Mouse (Mus musculus): Measurements from ENCODE around the gene Rnaseh2c. TPM values are rescaled to one million over a fixed set of nuclear protein-coding genes. Genes with fewer than 3 reads are reported as not detected.

The Rnaseh2c gene
- polyA plus RNA-seq, 1 experiment from 2014 or later = 102 TPM

DNA sequence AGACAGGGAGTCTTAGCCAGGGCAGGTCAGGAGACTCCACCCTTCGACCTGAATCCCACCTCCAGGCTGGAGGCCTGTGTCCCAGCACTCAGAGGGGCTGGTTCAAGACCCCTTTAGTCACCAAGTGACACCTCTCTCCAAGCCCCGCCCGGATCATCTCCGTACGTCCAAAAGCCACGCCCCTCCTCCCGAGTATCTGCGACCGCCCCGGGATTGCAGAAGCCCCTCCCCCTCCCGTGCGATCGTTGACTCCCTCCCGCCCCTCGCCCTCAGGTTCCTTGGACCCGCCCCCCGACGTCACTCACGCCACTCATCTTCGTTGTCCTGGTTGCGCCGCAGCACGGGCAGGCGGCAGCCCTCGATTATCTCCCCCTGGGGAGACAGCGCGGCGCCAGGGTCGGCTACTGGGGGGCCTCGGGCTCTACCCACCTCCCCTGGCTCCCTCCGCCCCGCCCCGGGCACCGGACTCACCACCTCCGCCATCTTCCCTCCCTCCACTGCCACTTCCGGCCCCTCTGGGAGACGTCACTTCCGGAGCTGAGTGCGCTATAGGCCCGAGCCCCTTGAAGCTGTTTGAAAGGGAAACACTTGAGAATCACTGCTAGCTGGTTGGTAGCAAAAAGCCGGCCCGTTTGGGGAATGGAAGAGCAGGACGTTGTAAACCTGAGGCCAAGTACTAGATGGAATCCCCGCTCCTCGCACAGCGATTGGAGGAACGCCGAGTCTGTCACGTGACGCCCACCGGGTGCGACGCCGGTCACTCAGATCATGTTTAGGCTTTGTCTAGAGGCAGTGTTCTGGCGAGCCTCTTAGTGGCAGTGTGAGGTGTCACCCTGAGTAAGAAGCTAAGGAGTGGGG, 8.1 kb downstream of the Rnaseh2c start, which contains the start of gene Kat5:
Gene Kat5, minus strand, starts transcription at position 691 of the 858 bp plus-strand sequence.
- H3K36me3 ChIP-seq = peaks cover 41% of the 10 kb centered on the region
- no peaks in the 10 kb centered on the region for H3K27me3 ChIP-seq (replicated peaks)
- WGBS = under 1% methylated on average over 53 of the region's 55 CpGs
- peak within 1 kb of the TSS; percentile 75 for H3K9ac ChIP-seq
- peaks cover 17% of the 10 kb centered on the region for H3K4me1 ChIP-seq (replicated peaks)
- H3K9me3 ChIP-seq (replicated peaks) = no peaks in the 10 kb centered on the region
- peak within 1 kb of the TSS; percentile 69 for H3K4me3 ChIP-seq
- peak within 1 kb of the TSS; percentile 75 for H3K4me2 ChIP-seq
- H3K27ac ChIP-seq (ENCODE audit: poor library complexity, severe bottlenecking) = peak within 1 kb of the TSS; percentile 94
- peak; percentile 92 for ATAC-seq (ENCODE audit: insufficient number of reproducible peaks, low FRiP score)

DNA sequence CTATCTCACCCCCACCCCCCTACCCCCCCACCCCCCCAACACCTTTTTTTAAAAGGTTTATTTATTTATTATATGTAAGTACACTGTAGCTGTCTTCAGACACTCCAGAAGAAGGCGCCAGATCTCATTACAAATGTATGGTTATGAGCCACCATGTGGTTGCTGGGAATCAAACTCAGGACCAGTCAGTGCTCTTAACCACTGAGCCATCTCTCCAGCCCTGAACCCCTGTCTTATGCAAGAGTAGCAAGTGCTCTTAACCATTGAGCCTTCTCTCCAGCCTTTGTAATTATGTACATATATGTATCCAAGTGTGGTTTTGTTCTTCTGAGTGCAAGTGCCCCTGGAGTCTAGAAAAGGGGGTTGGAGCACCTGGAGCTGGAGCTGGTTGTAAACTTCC, 10.3 kb downstream of the Rnaseh2c start:
- Histone ChIP-seq H3K9ac (no peak overlapping the region), H3K4me2 (no peak overlapping the region), H3K4me1 (replicated peaks) (peaks cover 14% of the 10 kb centered on the region), H3K9me3 (replicated peaks) (no peaks in the 10 kb centered on the region), H3K36me3 (peaks cover 19% of the 10 kb centered on the region), H3K27me3 (replicated peaks) (0 out of 2 replicates have a peak, but pooled peaks cover 3% of the 10 kb centered on the region), H3K27ac (ENCODE audit: poor library complexity, severe bottlenecking) (no peak overlapping the region), H3K4me3 (no peak overlapping the region)
- no peak for ATAC-seq (ENCODE audit: insufficient number of reproducible peaks, low FRiP score)
- WGBS = 73% methylated on average over 1 of the region's 1 CpGs

DNA sequence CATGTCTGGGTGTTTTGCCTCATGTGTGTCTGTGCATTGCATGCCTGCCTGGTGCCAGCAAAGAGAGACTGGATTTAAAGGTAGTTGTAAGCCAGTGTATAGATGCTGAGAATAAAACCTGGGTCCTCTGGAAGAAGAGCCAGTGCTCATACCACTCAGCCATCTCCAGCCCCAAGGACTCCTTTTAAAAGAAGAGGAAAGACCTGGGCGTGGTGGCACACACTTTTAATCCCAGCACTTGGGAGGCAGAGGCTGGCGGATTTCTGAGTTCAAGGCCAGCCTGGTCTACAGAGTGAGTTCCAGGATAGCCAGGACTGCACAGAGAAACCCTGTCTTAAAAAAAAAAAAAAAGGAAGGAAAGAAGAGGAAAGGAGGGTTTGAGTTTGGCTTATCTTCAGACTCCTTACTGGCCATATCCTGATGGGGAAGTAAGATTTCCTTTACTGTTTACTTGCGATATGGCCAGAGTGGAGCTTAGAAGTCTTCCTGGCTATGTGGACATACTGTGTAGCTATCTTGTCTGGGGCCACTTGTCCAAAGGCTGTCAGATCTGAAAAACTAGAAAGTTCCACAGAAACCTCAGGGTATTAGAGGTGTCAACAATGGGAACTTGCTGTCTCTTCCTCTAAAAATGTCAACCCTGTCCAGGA, 11.2 kb downstream of the Rnaseh2c start:
- H3K4me2 ChIP-seq = no peak overlapping the region
- H3K9ac ChIP-seq = no peak overlapping the region
- no peak overlapping the region for H3K4me3 ChIP-seq
- H3K27me3 ChIP-seq (replicated peaks) = 0 out of 2 replicates have a peak, but pooled peaks cover 3% of the 10 kb centered on the region
- H3K4me1 ChIP-seq (replicated peaks) = peaks cover 14% of the 10 kb centered on the region
- WGBS = 52% methylated on average over 3 of the region's 3 CpGs
- H3K27ac ChIP-seq (ENCODE audit: poor library complexity, severe bottlenecking) = no peak overlapping the region
- no peak for ATAC-seq (ENCODE audit: insufficient number of reproducible peaks, low FRiP score)
- H3K9me3 ChIP-seq (replicated peaks) = no peaks in the 10 kb centered on the region
- peaks cover 10% of the 10 kb centered on the region for H3K36me3 ChIP-seq

GRCm38 (mm10) chr19:5614953-5615352, 13.3 kb downstream of the Rnaseh2c start:
- H3K27me3 ChIP-seq (replicated peaks) = 0 out of 2 replicates have a peak, but pooled peaks cover 3% of the 10 kb centered on the region
- H3K9ac ChIP-seq = no peak overlapping the region
- WGBS = 58% methylated on average over 2 of the region's 2 CpGs
- no peak overlapping the region for H3K4me2 ChIP-seq
- H3K4me1 ChIP-seq (replicated peaks) = peaks cover 5% of the 10 kb centered on the region
- H3K4me3 ChIP-seq = no peak overlapping the region
- no peaks in the 10 kb centered on the region for H3K9me3 ChIP-seq (replicated peaks)
- H3K27ac ChIP-seq (ENCODE audit: poor library complexity, severe bottlenecking) = no peak overlapping the region
- no peaks in the 10 kb centered on the region for H3K36me3 ChIP-seq
- ATAC-seq (ENCODE audit: insufficient number of reproducible peaks, low FRiP score) = no peak

DNA sequence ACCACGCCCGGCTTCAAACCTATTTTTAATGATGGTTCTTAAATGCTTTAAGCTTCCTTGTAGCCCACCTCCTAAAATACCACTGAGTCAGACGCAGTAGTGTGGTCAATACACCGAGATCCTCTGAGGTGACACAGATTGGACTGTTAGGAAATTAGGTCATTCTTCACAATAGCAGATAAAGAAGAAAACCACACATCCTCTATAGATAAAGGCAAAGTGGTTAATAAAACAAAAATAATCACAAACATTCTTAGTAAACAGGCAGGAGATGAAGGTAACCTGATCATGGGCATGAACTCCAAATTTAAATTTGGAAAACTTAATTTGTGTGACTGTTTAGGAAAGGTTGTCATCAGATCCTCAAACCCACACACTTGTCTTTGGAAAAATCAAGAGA, 18.3 kb downstream of the Rnaseh2c start:
- Histone ChIP-seq H3K27ac (ENCODE audit: poor library complexity, severe bottlenecking) (no peak overlapping the region), H3K9me3 (replicated peaks) (no peaks in the 10 kb centered on the region), H3K9ac (no peak overlapping the region), H3K36me3 (no peaks in the 10 kb centered on the region), H3K27me3 (replicated peaks) (0 out of 2 replicates have a peak, but pooled peaks cover 3% of the 10 kb centered on the region), H3K4me3 (no peak overlapping the region), H3K4me1 (replicated peaks) (no peaks in the 10 kb centered on the region), H3K4me2 (no peak overlapping the region)
- 69% methylated on average over 4 of the region's 4 CpGs for WGBS
- no peak for ATAC-seq (ENCODE audit: insufficient number of reproducible peaks, low FRiP score)

DNA sequence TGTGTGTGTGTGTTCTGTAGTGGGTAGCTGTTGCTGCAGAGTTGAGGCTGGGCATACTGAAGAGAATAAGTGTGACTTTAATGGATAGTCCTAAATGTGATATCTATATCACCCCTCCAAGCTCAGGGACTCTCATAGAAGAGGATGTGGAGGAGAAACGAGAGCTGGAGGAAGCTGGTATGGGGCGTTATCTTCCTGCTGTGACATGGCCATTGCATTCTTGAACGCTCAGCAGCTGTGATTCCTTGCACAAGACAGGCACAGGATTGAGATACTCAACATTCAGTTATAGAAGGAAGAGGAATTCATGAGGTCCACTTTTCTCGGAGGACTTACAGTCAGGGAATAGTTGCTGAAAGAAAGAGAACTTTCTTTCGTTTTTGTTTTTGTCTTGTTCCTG, 20.2 kb downstream of the Rnaseh2c start:
- Histone ChIP-seq H3K4me3 (no peak overlapping the region), H3K4me2 (no peak overlapping the region), H3K36me3 (no peaks in the 10 kb centered on the region), H3K27ac (ENCODE audit: poor library complexity, severe bottlenecking) (no peak overlapping the region), H3K4me1 (replicated peaks) (no peaks in the 10 kb centered on the region), H3K27me3 (replicated peaks) (0 out of 2 replicates have a peak, but pooled peaks cover under 1% of the 10 kb centered on the region), H3K9me3 (replicated peaks) (no peaks in the 10 kb centered on the region), H3K9ac (no peak overlapping the region)
- no peak for ATAC-seq (ENCODE audit: insufficient number of reproducible peaks, low FRiP score)
- 52% methylated on average over 5 of the region's 5 CpGs for WGBS

GRCm38 (mm10) chr19:5625311-5625710, 23.6 kb downstream of the Rnaseh2c start:
- Histone ChIP-seq H3K9me3 (replicated peaks) (no peaks in the 10 kb centered on the region), H3K27me3 (replicated peaks) (no peaks in the 10 kb centered on the region), H3K4me1 (replicated peaks) (no peaks in the 10 kb centered on the region), H3K9ac (no peak overlapping the region), H3K36me3 (no peaks in the 10 kb centered on the region), H3K4me2 (no peak overlapping the region), H3K27ac (ENCODE audit: poor library complexity, severe bottlenecking) (no peak overlapping the region), H3K4me3 (no peak overlapping the region)
- WGBS = 84% methylated on average over 8 of the region's 8 CpGs
- no peak for ATAC-seq (ENCODE audit: insufficient number of reproducible peaks, low FRiP score)

- H3K36me3 ChIP-seq = no peaks in the 10 kb centered on the region
- no peaks in the 10 kb centered on the region for H3K9me3 ChIP-seq (replicated peaks)
- H3K4me1 ChIP-seq (replicated peaks) = no peaks in the 10 kb centered on the region
- no peak overlapping the region for H3K9ac ChIP-seq
- H3K4me3 ChIP-seq = no peak overlapping the region
- no peaks in the 10 kb centered on the region for H3K27me3 ChIP-seq (replicated peaks)
- H3K27ac ChIP-seq (ENCODE audit: poor library complexity, severe bottlenecking) = no peak overlapping the region
- no peak overlapping the region for H3K4me2 ChIP-seq
- ATAC-seq (ENCODE audit: insufficient number of reproducible peaks, low FRiP score) = no peak
Observed at GRCm38 (mm10) chr19:5629907-5630306, 28.2 kb downstream of the Rnaseh2c start.

DNA sequence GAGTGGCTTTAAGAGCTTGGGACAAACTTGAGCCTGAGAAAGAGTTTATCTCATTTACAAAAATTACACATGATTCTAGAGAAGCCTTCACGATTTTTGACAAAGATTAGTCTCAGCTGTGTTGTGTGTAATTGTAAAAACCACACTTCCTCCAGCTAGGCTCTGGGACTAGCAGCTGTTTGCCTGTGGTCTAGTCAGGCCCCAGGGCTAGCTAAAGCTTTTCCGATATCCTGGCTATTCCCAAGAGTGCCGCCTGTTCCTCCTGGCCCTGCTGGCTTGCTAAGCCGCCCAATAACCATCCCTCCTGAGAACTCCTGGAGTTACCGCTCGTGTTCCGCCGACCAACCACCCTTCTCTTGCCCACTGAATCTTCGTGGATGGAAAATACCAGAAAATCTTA, 30.4 kb downstream of the Rnaseh2c start:
- no peak overlapping the region for H3K4me2 ChIP-seq
- no peak overlapping the region for H3K27ac ChIP-seq (ENCODE audit: poor library complexity, severe bottlenecking)
- ATAC-seq (ENCODE audit: insufficient number of reproducible peaks, low FRiP score) = no peak
- no peak overlapping the region for H3K4me3 ChIP-seq
- peaks cover 9% of the 10 kb centered on the region; the same call in 1 of the 2 replicates for H3K4me1 ChIP-seq (replicated peaks)
- H3K27me3 ChIP-seq (replicated peaks) = no peaks in the 10 kb centered on the region
- no peaks in the 10 kb centered on the region for H3K36me3 ChIP-seq
- no peak overlapping the region for H3K9ac ChIP-seq
- 75% methylated on average over 9 of the region's 9 CpGs for WGBS
- no peaks in the 10 kb centered on the region for H3K9me3 ChIP-seq (replicated peaks)

DNA sequence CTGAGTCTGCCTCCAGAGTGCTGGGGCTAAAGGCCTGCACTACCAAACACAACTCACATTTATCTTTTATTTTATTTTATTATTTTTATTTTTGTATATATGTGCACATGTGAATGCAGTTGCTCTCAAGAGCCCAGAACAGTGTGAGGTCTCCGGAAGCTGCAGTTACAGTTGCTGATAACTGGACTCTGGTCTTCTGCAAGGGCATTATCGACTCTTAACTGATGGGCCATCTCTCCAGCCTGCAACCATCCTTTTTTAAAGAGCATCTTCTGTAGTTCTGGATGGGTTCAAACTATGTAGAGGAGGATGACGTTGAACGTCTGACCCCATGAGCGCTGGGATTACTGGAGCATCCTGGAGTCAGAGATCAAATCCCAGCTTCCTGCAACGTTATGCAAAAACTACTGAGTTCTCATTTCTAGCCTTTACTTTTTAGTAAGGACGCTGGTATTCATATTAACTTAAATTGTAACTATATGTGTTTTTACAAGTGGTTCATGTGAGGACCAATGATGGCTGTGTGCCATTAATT, 34.4 kb downstream of the Rnaseh2c start:
- H3K4me1 ChIP-seq (replicated peaks) = peaks cover 41% of the 10 kb centered on the region
- H3K27ac ChIP-seq (ENCODE audit: poor library complexity, severe bottlenecking) = no peak overlapping the region
- 74% methylated on average over 7 of the region's 7 CpGs for WGBS
- no peak overlapping the region for H3K4me2 ChIP-seq
- no peaks in the 10 kb centered on the region for H3K27me3 ChIP-seq (replicated peaks)
- H3K9ac ChIP-seq = no peak overlapping the region
- ATAC-seq (ENCODE audit: insufficient number of reproducible peaks, low FRiP score) = no peak
- H3K36me3 ChIP-seq = peaks cover 26% of the 10 kb centered on the region
- no peaks in the 10 kb centered on the region for H3K9me3 ChIP-seq (replicated peaks)
- no peak overlapping the region for H3K4me3 ChIP-seq

GRCm38 (mm10) chr19:5636571-5637041, 34.9 kb downstream of the Rnaseh2c start:
- Histone ChIP-seq H3K36me3 (peaks cover 31% of the 10 kb centered on the region), H3K9me3 (replicated peaks) (no peaks in the 10 kb centered on the region), H3K4me3 (peak overlapping the region; percentile 95), H3K4me2 (peak overlapping the region; percentile 78), H3K27ac (ENCODE audit: poor library complexity, severe bottlenecking) (peak overlapping the region; percentile 91), H3K9ac (peak overlapping the region; percentile 95), H3K4me1 (replicated peaks) (peaks cover 45% of the 10 kb centered on the region), H3K27me3 (replicated peaks) (no peaks in the 10 kb centered on the region)
- ATAC-seq (ENCODE audit: insufficient number of reproducible peaks, low FRiP score) = no peak
- 41% methylated on average over 12 of the region's 12 CpGs for WGBS
